Mouse (Mus musculus): Measurements from ENCODE around the gene Pdlim5. TPM values are rescaled to one million over a fixed set of nuclear protein-coding genes. Genes with fewer than 3 reads are reported as not detected.
"Not testable (repeated sequence)": the region's sequence is repeated elsewhere in the genome, so short reads cannot be mapped to it uniquely, and the experiment has no call there.

Gene Pdlim5
- 10 to 100 TPM; 55.8 to 79.6 TPM for total RNA-seq (2021)
- long read RNA-seq, experiment 1, full-length matches to known transcripts: 3 of 20 reads
- long read RNA-seq, experiment 1, partial matches to known transcripts: 5 of 20 reads
- long read RNA-seq, experiment 1, other reads (novel, unspliced or antisense): 12 of 20 reads
- long read RNA-seq, experiment 2, full-length matches to known transcripts: 5 of 16 reads
- long read RNA-seq, experiment 2, partial matches to known transcripts: 2 of 16 reads
- long read RNA-seq, experiment 2, other reads (novel, unspliced or antisense): 9 of 16 reads

DNA sequence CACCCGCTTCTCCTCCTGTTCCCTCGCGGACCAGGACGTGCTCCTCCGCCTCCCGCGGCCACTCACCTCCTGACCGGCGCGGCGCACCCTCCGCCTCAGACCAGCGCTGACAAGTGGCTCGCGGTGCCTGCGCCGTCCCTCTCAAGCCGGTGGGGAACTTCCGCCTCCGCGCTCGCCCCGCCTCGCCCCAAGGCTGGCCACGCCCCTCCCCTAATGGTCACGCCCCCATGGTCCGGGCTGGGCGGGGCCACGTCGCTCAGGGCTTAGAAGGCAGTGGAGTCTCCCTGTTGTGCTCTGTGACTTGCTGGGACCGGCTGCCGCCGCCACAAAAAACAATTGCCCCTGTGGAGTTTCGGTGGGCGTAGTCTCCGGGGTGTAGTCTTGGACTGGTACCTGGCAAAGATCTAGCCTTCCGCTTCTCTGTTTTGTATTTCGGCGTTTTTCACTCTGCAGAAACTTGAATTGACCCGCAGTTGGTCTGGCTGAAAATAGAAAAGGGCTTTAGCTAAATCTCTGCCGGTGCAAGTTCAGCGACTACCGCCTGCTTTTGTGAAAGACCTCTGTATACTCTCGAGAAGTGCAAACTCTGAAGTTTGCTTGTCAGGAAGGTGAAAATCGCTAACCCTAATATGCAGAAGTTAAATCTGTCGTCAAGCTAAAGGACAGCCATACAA, at the start of gene Pdlim5:
Gene Pdlim5, minus strand, starts transcription at position 177 of the 674 bp plus-strand sequence.
- peak; percentile 99 for DNase-seq

DNA sequence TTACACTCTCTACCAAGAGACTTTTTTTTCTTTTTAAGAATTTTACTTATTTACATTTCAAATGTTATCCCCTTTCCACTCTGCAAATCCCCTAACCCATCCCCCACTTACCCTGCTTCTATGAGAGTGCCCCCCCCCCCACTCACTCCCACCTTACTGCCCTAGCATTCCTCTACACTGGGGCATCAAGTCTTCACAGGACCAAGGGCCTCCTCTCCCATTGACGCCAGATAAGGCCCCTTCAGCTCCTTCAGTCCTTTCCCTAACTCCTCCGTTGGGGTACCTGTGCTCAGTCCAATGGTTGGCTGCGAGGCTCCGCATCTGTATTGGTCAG, 48.2 kb upstream of the Pdlim5 start:
- no peak for DNase-seq

DNA sequence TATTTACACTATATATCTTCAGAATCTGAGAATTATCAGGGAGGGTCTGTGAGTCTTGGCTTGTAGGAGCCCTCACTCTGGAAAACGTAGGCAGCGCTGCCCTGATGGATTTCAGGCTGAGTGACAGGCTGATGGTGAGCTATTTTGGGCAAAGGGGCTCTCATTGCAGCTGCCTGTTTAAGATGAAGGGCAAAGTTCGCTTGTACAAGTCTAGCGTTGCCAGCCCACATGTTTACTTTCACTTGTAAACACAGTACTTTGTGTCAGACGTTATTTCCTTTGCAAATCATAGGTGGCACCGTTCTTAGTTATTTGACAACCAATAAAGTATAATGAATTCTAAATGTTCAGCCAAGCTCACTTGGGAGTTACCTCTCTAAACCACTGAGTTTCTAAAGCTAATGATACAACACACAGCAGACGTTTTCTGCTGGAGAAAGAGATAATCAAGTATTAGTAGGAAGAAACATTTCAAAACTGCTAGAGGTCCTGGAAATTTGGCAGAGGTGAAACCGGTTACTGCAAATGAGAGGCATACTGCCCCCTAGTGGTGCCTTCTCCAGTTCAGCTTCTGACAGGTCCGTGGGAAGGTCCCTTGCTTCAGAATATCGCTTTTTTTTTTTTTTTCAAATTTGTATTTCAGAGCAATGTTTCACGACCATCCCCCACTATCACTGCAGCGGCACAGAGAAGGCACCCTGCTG, 47.7 kb upstream of the Pdlim5 start:
- DNase-seq: peak; percentile 95

DNA sequence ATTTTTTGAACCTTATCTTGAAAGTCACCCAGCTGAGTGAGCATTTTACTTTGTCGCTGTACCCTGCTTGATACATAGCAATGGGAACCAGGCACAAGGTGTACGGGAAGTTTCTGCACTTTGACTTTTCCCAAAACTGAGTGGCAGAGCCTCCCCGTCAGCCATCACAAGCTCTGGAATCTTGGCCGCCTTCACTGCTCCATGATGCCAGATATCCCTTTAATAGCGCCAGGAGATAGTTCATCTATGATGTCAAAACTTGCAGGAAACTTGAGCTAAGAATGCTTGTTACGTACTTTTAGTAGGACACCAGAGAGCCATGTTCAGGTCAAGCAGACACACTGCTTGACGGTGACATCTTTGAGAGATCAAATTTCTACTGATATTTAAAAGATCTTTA, 46.7 kb upstream of the Pdlim5 start:
- no peak for DNase-seq

DNA sequence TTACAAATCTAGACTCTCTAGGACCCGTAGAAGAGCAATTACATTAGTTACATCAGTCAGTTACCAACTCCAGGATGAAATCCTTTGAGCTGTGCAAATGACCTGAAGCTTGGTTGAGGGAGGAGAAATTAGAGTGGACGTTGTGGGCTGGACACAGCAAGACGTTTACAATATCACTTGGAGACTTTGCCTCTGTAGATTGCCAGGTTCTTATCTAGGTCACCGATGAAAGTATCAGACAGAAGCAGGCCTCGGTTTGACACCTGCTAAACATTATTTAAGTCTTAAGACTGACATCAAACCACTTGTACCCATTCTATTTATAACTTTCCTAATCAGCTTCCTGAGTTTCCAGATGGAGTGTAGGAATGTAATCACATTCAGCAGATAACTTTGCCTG, 45.6 kb upstream of the Pdlim5 start:
- no peak for DNase-seq

DNA sequence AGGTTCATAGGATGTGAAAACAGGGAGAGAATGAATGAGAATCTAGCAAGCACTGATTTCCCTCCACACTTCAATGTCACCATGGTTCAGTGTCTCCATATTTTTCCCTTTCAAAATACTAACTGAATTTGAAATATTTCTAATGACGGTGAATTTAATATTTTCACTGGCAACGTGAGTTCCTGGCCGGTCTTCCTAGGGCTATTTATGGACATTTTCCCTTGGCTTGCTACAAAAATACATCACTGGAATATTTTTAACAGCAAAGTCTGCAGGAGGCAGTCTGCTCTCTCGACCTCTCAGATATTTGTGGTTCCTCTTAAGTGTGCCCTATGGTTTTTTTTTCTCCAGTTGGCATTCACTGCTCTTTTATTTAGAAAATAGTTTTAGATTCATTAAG, 44.7 kb upstream of the Pdlim5 start:
- DNase-seq: no peak

DNA sequence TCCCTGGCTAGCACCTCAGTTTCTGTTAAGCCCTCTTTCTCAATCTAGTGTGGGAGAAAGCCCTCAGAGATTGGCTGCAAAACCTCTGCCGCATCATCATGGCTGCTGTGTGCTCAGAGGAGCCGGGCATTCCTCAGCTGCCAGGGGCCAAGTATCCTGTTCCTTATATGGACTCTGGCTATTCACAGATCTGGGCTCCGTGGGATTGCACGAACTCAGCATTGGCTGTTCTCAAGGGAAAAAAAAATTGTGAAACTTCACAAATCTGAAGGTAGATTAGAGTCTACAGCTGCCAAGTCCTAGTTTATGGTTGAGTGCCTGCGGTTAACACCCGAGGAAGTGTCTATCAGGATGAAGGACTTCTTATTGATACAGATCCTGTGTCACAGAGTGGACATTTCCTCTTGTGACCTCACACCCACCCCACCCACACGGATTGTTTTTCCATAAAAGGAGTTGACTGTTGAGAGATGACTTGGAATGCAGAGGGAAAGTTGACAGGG, 44.1 kb upstream of the Pdlim5 start:
- DNase-seq: peak; percentile 32

DNA sequence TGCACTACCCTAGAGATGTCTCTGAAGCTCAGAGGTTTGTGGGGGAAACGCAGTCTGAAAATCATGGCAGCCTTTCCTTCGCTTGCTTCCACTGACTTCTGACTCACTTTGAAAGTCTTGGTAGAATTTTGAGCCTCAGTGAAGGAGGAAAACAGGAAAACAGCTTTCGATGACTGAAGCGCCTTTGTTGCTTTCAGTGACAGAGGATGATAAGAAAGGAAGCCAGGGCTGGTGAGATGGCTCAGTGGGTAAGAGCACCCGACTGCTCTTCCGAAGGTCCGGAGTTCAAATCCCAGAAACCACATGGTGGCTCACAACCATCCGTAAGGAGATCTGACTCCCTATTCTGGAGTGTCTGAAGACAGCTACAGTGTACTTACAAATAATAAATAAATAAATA, 43.1 kb upstream of the Pdlim5 start:
- not testable (repeated sequence) for DNase-seq

DNA sequence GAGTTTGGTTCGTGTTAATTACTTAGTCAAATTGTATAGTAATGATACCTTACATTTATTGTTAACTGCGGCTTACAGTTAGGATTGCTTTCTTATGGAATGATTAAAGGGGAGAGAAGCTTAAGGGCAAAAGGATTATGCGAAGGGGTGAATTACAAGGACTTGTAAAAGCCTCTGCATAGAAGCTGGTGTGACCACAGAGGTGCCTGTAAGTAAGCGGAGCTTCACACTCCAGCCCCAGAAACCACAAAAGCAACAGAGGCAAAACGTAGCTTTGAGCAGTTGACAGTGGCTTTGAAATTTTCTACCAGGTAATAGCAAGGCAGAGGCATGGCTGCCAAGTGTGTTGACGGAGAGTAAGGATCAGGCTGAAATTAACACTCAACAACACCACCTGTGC, 41.3 kb upstream of the Pdlim5 start:
- no peak for DNase-seq

DNA sequence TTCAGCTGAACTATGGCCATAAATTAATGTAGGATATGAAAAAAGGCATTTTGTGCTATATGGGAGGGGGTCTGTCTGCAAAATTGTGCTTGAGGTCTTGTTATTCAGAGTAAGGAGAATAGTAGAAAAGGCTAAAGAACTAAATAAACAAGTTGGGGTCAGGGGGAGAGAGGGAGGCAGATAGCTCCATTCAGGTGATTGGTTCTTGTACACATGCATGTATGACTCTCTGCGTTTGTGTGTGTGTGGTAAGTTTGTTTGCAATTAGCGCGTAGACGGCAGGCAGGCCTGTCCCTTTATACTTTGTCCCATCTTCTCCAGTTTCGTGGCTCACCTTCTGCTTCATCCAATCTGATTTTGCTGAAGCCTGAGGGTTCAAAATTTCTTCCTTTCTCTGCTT, 40.7 kb upstream of the Pdlim5 start:
- DNase-seq: no peak

DNA sequence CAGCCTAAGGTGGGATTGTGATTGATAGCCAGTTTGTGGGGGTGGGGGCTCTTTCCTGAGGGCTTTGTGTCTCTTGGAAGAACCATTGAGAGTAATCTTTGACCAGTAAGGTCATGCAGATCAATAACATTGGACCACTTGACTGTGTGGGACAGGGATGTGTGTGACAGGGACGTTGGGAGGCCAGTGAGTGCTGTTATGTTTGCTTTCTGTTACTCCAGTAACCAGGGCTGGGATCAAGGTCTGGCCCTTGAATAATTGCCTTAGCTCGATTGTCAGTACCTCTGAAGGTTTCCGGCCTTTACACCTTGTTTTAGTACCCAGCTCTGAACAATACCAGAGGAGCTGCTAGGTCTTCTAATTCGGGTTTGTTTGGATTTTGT, 39.3 kb upstream of the Pdlim5 start:
- DNase-seq: no peak

DNA sequence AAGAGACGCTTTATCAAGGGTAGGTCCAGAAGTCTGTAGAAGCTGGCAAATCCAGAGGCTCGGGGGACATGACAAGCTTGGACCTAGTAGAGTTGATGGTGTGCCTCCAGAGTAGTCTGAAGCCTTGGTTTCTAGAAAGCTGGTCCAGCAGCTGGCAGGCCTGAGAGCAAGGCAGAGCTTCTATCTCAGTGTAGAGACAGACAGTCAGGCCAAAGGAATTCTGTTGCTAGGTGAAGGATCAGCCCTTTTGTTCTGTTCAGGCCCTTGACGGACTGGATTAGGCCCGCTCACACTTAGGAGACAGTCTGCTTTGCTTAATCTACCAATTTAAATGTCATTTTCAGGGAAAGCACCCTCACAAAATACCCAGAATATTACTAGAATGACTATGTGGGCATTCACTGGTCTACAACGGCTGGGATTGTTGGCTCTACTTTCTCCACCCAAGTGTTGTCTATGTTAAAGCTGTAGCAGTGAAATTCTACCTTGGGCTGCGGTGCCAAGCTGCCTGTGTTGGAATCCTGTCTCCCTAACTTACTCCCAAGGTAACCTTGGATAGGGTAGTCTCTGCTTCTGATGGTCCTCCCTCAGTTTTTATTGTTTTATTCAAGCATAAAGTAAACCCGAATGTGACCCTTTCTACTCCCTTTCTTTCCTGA, 38.8 kb upstream of the Pdlim5 start:
- no peak for DNase-seq

DNA sequence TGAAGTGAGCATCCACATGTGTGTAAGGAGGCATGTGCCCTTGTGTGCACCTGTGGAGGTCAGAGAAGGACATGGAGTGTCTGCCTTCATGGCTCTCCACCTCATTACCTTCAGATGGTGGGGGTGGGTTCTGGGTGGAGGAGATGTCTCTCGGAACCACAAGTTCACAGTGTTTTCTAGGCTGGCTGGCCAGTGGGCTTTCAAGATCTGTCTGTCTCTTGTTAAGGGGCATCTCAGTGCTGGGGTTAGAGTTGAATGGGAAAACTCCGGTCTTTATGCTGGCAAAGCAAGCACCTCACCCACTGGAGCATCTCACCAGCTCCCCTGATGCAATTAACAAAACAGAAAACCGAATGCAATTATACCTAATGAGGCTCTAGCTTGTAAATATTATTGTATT, 36.0 kb upstream of the Pdlim5 start:
- DNase-seq: no peak

DNA sequence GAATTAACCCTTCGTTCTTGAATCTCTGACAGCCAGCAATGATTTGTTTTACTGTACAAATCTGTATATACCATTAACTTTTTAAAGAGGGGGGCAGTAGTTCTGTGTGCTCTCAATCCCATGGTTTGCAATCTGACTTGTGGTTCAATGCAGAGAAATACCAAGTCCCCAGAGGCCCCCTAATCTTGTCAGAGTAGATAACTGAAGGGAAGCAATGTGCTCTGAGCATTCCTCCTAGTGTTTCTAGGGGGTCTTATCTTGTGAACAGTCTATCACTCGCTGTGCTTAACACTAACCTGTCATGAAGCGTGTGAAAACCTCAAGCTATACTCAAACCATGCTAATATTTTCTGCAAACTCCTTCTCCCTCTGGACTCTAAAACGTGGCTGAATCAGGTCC, 34.6 kb upstream of the Pdlim5 start:
- no peak for DNase-seq

DNA sequence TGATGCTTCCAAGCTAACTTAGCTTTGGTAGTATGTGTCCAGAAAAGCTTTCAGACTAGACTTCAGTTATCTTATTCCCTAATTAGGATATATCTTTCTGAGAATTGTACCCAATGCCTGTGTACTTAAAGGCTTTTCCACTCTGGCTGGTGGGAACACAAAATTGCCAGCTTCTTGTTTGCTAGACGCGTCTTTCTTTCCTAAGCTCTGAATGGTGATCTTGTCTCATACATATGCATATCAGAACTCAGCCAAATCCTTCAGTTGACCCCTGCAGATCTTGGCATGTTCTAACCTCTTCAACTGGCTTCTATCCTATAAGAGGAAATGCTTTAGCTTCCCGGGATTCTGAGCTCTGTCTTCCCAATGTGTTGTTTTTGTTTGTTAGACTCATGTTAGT, 31.3 kb upstream of the Pdlim5 start:
- DNase-seq: no peak

DNA sequence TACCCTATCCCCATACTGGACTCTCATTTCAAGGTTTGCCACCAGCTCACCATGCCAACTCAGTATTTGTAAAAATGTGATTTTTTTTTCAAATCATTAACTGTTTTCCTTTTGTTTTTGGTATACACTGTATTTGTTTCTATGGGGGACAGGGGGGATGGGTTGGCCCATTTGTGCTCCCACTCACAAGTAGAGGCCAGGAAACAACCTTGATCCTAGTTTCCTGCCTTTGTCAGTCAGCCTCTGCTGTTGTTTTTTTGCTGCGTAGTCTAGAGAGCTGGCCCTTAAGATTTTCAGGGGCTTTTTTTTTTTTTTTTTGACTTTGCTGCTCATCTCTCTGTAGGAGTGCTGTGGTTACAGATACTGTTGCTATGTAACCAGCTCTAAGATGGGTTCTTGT, 28.6 kb upstream of the Pdlim5 start:
- DNase-seq: no peak

DNA sequence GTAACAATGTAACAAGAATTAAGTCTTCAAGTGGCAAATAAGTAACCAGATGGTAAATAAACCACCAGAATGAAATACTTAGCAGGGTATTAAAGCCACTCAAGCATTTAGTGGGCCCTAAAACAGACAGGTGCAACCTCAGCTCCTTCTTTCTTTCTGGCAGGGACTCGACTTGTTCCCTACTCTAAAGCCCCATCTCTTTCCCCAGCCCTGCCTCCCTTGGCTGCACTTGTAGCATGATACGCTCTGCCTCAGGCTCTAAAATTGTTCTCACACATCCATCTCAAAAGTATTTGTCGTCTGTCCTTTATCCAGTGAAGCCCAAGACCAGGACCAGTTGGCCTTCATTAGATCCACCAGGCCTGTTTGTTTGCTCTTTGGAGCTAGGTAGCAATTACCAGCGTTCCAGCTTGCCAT, 28.0 kb upstream of the Pdlim5 start:
- DNase-seq: no peak

DNA sequence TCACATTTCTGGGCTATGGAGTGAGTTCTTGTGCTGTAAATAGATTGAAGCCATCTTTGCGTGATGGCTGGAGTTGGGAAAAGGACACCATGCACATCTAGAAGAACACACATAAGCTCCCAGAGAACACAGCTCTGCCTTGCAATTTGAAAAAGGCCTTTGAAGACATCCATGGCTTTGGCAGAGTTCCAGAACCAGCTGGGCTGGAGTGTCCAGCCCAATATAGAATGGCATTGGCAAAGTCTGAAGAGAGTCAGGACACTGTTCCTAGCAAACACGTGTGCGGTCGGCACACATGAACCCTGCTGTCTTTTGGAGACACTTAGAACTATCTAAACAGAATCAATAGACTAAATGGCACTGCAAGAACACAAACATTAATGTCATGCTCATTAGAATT, 26.7 kb upstream of the Pdlim5 start:
- peak; percentile 8 for DNase-seq

DNA sequence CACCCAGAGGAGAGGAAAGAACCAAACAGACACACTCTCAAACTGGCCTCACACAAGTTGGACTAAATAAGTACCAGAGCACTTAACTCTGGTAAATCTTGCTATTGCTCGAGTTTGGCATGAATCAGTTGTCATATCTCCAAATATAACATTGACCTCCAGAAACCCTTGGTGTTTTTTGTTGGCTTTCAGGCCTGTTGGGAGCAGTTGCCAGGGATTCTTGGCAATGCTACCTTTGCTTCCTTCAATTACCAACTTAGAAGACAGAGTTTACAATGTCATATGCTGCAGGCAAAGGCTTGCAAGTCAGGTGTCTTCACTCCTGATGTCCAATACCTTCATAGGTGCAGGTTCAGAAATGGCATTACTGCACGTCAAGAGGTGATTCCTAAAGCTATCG, 26.0 kb upstream of the Pdlim5 start:
- DNase-seq: peak; percentile 44

DNA sequence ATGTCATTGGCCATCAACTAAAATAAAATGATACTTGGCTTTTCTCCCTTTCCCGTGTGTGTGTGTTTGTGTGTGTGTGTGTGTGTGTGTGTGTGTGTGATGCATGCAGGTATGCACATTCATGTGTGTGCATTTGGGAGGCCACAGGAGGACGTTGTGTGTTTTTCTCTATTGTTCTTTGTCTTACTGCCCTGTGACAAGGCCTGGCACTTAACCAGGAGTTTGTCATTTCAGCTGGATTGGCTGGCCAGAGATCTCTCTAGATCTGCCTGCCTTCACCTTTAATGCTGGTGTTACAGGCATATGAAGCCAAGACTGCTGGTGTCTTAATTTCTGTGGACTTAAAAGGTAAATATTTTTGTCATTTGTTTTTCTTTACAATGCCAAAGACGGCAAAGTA, 22.5 kb upstream of the Pdlim5 start:
- peak; percentile 13 for DNase-seq

DNA sequence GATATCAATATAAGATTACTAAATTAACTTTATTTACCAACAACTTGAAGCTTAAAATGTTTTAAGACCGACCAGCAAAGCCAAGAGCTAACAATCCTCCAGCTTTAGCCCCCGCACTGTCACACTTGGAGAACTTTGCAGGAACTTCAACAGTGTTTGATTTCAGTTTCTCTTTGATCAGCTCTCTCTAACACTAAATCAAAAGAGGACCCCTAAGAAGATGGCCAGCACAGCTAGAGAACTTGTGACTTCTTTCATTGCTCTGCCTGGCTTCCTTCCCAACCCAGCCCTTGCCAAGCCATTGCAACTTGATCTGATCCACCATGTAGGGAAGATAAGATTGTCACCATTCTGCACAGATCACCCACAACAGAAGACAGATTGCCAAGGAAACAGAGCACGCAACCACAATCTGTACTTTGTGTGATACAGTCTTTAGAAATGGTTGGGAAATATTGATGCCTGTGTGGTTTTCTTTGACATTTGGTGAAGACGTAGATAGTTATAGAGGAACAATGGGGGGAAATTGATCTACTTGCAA, 17.9 kb upstream of the Pdlim5 start:
- no peak for DNase-seq

DNA sequence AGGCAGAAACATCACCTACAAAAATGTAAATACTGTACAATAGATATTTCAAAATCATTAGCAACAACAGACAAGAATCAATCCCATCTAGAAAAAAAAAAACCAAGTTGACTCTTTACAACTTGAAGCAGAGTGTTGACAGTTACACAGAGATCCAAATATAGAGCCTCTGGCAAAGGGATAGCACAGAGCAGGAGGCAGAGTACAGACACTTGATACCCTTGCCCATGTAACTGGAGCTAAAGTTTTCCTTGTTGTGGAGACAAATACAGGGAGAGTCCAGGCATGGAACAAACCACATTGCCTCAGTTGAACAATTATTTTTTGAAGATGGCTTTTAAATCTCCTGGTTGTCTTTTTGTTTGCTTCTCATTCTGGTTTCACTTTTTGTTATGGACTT, 15.4 kb upstream of the Pdlim5 start:
- no peak for DNase-seq

All from adrenal gland, postnatal 10 days (tissue).